Comparison of ENCODE assay signal across 9 mouse cellular contexts in genomic region chr2:71965476-71965875, GRCm38 (mm10). TPM values are rescaled to one million over a fixed set of nuclear protein-coding genes. Genes with fewer than 3 reads are reported as not detected.
DNase-seq lines count a peak whose midpoint lies in the region; ATAC-seq and TF ChIP-seq lines count a peak whose summit lies in the region.
"Had no signal": no experiment of that assay in that cellular context is flagged by ENCODE, and none has a peak within 500 bp of the region (broad histone marks: within the 10 kb centered on the region; RNA-seq: fewer than 3 reads in every experiment).

No protein-coding gene starts in this region.

- intact Hi-C loops in left cerebral cortex, adult 2 months (cut with DNase I) = loop anchor here (10.0 kb wide), 1 partner anchor 189 kb away; no protein-coding TSS in a partner anchor
- intact Hi-C loops in left cerebral cortex, postnatal 36 days (cut with DNase I) = no loop called here

- H3K9ac ChIP-seq in midbrain, embryonic 11.5 days (ENCODE audit: low read length) = no peak overlapping the region
- no peak overlapping the region for H3K9ac ChIP-seq in forebrain, embryonic 14.5 days (ENCODE audit: low read length)
- H3K9ac ChIP-seq: stomach, embryonic 15.5 days had no signal

- peak; percentile 71 for TF ChIP-seq CTCF in left cerebral cortex, adult 2 months (IDR thresholded peaks at IDR 0.05)
- TF ChIP-seq CTCF in Patski (IDR thresholded peaks at IDR 0.05) = peak; percentile 52
- peak; percentile 93 for TF ChIP-seq CTCF in testis, adult 2 months (IDR thresholded peaks at IDR 0.05; ENCODE audit: control insufficient read depth, insufficient read depth, insufficient replicate concordance, low read depth, low read length)

- in situ Hi-C loops in Patski (cut with MboI; ENCODE audit: low pct_unique_long_range_greater_than_20kb) = loop anchor here (5.0 to 10.0 kb wide), 2 partner anchors 62 to 371 kb away; no protein-coding TSS in a partner anchor

- no peak for TF ChIP-seq POLR2A in testis, adult 2 months (IDR thresholded peaks at IDR 0.05; ENCODE audit: control insufficient read depth, low read depth, low read length)

- peaks cover 8% of the 10 kb centered on the region for H3K27me3 ChIP-seq in Patski
- no peaks in the 10 kb centered on the region for H3K27me3 ChIP-seq in limb, embryonic 10.5 days (ENCODE audit: low read depth, poor library complexity, severe bottlenecking)
- H3K27me3 ChIP-seq in testis, adult 2 months (ENCODE audit: control insufficient read depth, insufficient read depth, low read length) = no peaks in the 10 kb centered on the region
- no peaks in the 10 kb centered on the region for H3K27me3 ChIP-seq in midbrain, embryonic 11.5 days (ENCODE audit: control insufficient read depth, insufficient read depth, low read length)
- no peaks in the 10 kb centered on the region for H3K27me3 ChIP-seq in forebrain, embryonic 14.5 days (replicated peaks; ENCODE audit: control insufficient read depth, insufficient read depth, low read length)
- H3K27me3 ChIP-seq: stomach, embryonic 15.5 days had no signal

- POLR2A ChIA-PET in Patski (lab: Charles Lee) = no interaction called here

- no peak for ATAC-seq in Patski
- no peak for ATAC-seq in midbrain, embryonic 11.5 days (ENCODE audit: low FRiP score)
- ATAC-seq in forebrain, embryonic 14.5 days = no peak

- no peaks in the 10 kb centered on the region for H3K9me3 ChIP-seq in limb, embryonic 10.5 days (replicated peaks)
- H3K9me3 ChIP-seq in midbrain, embryonic 11.5 days (ENCODE audit: control insufficient read depth, low read length) = no peaks in the 10 kb centered on the region
- no peaks in the 10 kb centered on the region for H3K9me3 ChIP-seq in forebrain, embryonic 14.5 days (replicated peaks; ENCODE audit: control insufficient read depth, low read length)
- H3K9me3 ChIP-seq: stomach, embryonic 15.5 days had no signal

- CTCF ChIA-PET in Patski (lab: Charles Lee) = interaction anchor here (1.0 to 2.1 kb wide), 2 partner anchors 10 to 71 kb away, joined by 3 to 16 read pairs; no protein-coding TSS in a partner anchor

- no peaks in the 10 kb centered on the region for H3K36me3 ChIP-seq in limb, embryonic 10.5 days
- H3K36me3 ChIP-seq in testis, adult 2 months (ENCODE audit: control insufficient read depth, insufficient read depth, low read length) = no peaks in the 10 kb centered on the region
- no peaks in the 10 kb centered on the region for H3K36me3 ChIP-seq in midbrain, embryonic 11.5 days (ENCODE audit: control insufficient read depth, insufficient read depth, low read length)
- no peaks in the 10 kb centered on the region for H3K36me3 ChIP-seq in forebrain, embryonic 14.5 days (ENCODE audit: control insufficient read depth, insufficient read depth, low read length)
- H3K36me3 ChIP-seq: stomach, embryonic 15.5 days had no signal

- no peak overlapping the region for H3K4me2 ChIP-seq in midbrain, embryonic 11.5 days
- H3K4me2 ChIP-seq in forebrain, embryonic 14.5 days (ENCODE audit: low read length) = no peak overlapping the region
- H3K4me2 ChIP-seq: stomach, embryonic 15.5 days had no signal

- peak in 1 of 2 experiments; percentile 17 for DNase-seq in left cerebral cortex, adult 2 months (ENCODE audit: extremely low spot score in 1 of 2, low spot score in 2 of 2)
- no peak for DNase-seq in left cerebral cortex, postnatal 36 days (ENCODE audit: low spot score in 2 of 2)
- no peak for DNase-seq in Patski (ENCODE audit: low read depth, low spot score)
- DNase-seq in cerebellum, adult 11-12 months = peak; percentile 62
- peak; percentile 40 for DNase-seq in limb, embryonic 10.5 days (ENCODE audit: low spot score)
- no peak for DNase-seq in midbrain, embryonic 11.5 days (ENCODE audit: low spot score, missing footprints)
- no peak for DNase-seq in forebrain, embryonic 14.5 days (ENCODE audit: low spot score)

- H3K4me1 ChIP-seq in limb, embryonic 10.5 days = no peaks in the 10 kb centered on the region; the same call in 1 of the 2 replicates
- peaks cover 3% of the 10 kb centered on the region for H3K4me1 ChIP-seq in testis, adult 2 months (ENCODE audit: control insufficient read depth, insufficient read depth, low read length)
- no peaks in the 10 kb centered on the region for H3K4me1 ChIP-seq in midbrain, embryonic 11.5 days (ENCODE audit: control insufficient read depth, insufficient read depth, low read length)
- H3K4me1 ChIP-seq in forebrain, embryonic 14.5 days (ENCODE audit: control insufficient read depth, insufficient read depth, low read length) = peaks cover 3% of the 10 kb centered on the region; the same call in 1 of the 2 replicates
- H3K4me1 ChIP-seq: stomach, embryonic 15.5 days had no signal

- H3K27ac ChIP-seq in left cerebral cortex, adult 2 months = no peak overlapping the region
- H3K27ac ChIP-seq in limb, embryonic 10.5 days = no peak overlapping the region
- H3K27ac ChIP-seq in testis, adult 2 months (ENCODE audit: control insufficient read depth, insufficient read depth, low read depth, low read length) = no peak overlapping the region
- H3K27ac ChIP-seq in midbrain, embryonic 11.5 days (ENCODE audit: low read depth, low read length) = no peak overlapping the region
- H3K27ac ChIP-seq in forebrain, embryonic 14.5 days (ENCODE audit: low read depth, low read length) = no peak overlapping the region
- H3K27ac ChIP-seq: stomach, embryonic 15.5 days had no signal

- 83% methylated on average over 4 of the region's 4 CpGs for WGBS in limb, embryonic 10.5 days
- 83% methylated on average over 4 of the region's 4 CpGs for WGBS in midbrain, embryonic 11.5 days
- 82% methylated on average over 4 of the region's 4 CpGs for WGBS in forebrain, embryonic 14.5 days

- no peak overlapping the region for H3K4me3 ChIP-seq in left cerebral cortex, adult 2 months
- H3K4me3 ChIP-seq in limb, embryonic 10.5 days = no peak overlapping the region
- H3K4me3 ChIP-seq in testis, adult 2 months (ENCODE audit: control insufficient read depth, low read depth, low read length) = no peak overlapping the region
- no peak overlapping the region for H3K4me3 ChIP-seq in midbrain, embryonic 11.5 days (ENCODE audit: low read depth, low read length)
- no peak overlapping the region for H3K4me3 ChIP-seq in forebrain, embryonic 14.5 days (ENCODE audit: low read depth, low read length)
- H3K4me3 ChIP-seq: stomach, embryonic 15.5 days had no signal

RNA-seq across cellular contexts. Expression of gene Rapgef4, which starts 15.6 kb away (rescaled TPM):
- total RNA-seq in left cerebral cortex, adult 2 months (2021) = 100 to 1,000 TPM; 442 to 451 TPM
- 100 to 1,000 TPM; 419 to 456 TPM for total RNA-seq in left cerebral cortex, postnatal 36 days (2021)
- 0.23 TPM for polyA plus RNA-seq in Patski (2021)
- 1.6 TPM in 2 replicates for polyA plus RNA-seq in limb, embryonic 10.5 days (2016; fragmentation: Nextera tagmentation; extraction: Ambion mirVana)
- polyA plus RNA-seq in testis, adult 2 months (2012; rRNA removed) = 4.0 and 8.1 TPM in 2 replicates
- 2.0 TPM in 2 replicates for polyA plus RNA-seq in midbrain, embryonic 11.5 days (2014; fragmentation: Nextera tagmentation; extraction: Ambion mirVana)
- 6.2 and 9.2 TPM in 2 replicates for polyA plus RNA-seq in forebrain, embryonic 14.5 days (2014; fragmentation: Nextera tagmentation; extraction: Ambion mirVana)

Comparison
In these comparisons a context has a peak if more than half of its experiments do, and no peak if none do; other contexts are left out.
1. DNase-seq: peak in cerebellum, adult 11-12 months (single experiment) and limb, embryonic 10.5 days (single experiment); none in left cerebral cortex, postnatal 36 days (0 of 2), Patski (single experiment), midbrain, embryonic 11.5 days (single experiment) and forebrain, embryonic 14.5 days (single experiment).
2. Peak in every context shown above with its lines, with median percentiles within 50 percentile points of each other: CTCF ChIP-seq.